Mouse (Mus musculus): ENCODE data around the gene Nat8f4.
"Not testable (repeated sequence)": the region's sequence is repeated elsewhere in the genome, so short reads cannot be mapped to it uniquely, and the experiment has no call there.

Nat8f4 gene

DNA sequence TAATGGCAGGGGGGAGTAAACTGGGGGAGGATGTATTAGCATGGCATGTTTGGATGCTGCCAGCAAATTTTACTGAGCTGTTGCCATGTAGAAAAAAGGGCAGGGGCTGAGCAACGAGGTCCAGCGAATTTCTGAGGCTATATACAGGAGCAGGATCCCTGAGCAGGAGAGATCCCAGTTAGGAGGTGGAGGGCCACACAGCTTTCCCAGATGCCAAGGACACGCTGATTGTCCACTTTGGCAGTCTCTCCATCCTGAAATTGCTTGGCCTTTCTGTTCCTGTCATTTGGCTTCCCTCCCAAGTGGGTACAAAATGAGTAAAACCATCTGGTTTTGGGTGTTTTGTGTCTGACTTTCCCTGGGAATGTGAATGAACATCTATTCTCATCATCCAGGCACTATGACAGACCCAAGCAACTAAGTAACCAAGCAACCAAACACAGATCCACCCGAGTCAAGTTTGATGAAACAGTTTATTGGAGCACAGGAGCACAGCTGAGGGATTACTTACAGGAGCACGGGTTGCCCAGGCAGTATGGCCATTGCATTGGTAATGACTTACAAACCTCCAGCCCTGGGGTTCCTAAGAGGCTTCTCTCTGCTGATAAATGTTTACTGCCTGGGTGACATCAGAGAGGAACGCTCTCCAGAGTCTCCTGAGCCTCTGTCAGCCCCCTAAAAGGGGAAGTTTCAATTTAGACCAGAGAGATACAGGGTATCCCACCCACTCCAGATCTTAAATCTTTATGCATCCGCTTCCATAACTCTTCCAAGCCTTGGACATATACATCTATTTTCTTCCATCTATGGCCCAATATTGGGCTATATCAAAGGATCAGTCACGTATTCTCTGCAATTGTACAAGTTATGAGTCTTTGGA lies 5.8 kb downstream of the Nat8f4 start:
- DNase-seq: not testable (repeated sequence)

DNA sequence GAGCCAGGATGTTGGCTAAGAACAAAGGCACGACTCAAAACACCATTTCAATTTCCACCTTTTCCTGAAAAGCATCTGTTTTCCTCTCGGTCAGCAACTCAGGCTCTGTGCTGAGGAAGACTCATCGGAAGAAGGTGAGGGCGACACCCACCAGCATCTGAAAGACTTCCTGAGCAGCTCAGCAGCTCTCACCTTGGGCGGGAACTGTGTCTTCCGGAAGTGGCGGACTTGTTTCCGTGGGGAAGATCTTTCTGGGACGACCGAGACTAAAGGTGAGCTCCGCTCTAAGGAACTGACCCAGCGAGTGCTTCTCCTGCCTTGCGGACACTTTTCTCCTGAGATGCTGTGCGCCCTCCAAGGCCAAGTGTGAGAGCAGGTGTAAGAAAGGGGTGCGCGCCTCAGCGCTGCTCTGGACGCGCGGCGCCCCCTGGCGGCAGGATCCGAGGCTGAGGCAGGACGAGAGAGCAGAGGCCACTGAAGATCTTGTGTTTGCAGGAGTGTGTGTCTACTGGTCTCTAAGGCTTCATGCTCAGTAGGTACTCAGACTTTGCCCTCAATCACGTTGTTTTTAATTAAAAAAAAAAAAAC lies 9.5 kb downstream of the Nat8f4 start:
- DNase-seq: peak; percentile 20 to 53

DNA sequence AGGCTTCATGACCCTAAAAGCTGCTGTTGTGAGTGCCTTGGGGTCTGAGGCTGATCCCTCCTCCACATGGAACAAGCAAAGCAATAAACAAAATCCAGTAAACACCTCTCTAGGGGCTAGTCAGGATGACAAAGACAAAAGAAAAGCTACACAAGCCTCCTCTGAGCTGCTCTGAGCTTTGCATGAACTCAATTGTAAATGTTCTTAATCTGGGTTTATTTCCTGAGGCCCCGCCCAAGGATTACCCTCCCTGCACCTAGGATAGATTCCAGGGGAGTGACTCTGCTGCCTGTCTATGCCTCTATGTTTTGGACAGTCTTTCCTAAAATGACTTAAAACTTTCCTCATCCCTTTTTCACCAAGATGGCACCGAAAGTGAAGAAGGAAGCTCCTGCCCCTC lies 15.7 kb downstream of the Nat8f4 start:
- DNase-seq: no peak

DNA sequence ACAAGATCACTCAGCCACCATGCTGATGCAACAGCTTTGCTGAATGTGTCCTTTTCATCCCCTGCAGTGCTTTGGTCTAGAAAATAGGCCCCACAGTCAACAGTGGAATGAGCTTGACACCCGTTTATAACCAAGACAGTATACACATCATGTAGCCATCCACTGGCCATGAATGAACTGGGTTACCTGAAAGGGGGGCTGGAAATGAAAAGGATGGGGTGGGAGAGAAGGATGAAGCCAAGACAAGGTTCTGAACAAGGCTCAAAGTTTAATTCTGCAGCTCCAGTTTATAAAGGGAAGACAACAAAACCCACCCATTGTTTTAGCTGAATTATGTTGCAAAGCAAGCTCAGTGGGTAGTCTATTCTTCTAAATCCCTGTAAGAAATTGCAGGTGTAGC lies 20.4 kb downstream of the Nat8f4 start:
- DNase-seq: no peak

DNA sequence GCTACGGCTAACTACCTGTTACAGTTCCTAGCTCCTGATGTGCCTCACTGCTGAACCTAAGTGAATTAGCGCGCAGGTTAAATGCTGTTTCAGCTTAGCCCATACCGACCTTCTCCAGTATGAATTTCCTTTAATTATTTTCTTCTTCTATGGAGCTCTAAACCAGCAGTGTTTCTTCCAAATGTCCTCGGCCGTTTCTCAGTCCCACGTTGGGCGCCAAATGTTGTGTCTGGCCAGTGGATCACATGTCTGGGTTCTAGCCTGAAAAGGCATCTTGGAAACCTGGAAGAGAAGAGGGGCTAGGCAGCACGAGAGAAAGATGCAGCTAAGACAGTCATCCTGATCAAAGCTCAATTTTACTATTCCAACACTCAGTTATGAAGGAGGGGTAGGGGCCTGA lies 21.4 kb downstream of the Nat8f4 start:
- DNase-seq: not testable (repeated sequence)

DNA sequence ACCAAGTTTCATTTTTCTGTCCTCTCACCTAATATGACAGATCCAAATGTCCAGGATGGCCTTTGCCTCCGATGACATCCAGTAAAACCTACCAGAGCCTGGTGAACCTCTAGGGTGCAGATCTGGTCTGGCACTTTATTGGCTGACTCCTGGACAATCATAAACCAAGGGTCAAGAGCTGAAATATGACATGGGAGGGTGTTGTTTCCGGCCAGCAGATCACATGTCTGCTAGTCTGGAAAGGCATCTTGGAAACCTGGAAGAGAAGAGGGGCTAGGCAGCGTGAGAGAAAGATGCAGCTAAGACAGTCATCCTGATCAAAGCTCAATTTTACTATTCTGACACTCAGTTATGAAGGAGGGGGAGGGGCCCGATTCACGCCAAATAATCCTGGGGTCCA lies 35.7 kb downstream of the Nat8f4 start, which contains the start of gene Nat8f2:
TSS of gene Nat8f2 (minus strand) at position 153 of the 400 bp plus-strand sequence.
- DNase-seq: peak; percentile 75 to 84

DNA sequence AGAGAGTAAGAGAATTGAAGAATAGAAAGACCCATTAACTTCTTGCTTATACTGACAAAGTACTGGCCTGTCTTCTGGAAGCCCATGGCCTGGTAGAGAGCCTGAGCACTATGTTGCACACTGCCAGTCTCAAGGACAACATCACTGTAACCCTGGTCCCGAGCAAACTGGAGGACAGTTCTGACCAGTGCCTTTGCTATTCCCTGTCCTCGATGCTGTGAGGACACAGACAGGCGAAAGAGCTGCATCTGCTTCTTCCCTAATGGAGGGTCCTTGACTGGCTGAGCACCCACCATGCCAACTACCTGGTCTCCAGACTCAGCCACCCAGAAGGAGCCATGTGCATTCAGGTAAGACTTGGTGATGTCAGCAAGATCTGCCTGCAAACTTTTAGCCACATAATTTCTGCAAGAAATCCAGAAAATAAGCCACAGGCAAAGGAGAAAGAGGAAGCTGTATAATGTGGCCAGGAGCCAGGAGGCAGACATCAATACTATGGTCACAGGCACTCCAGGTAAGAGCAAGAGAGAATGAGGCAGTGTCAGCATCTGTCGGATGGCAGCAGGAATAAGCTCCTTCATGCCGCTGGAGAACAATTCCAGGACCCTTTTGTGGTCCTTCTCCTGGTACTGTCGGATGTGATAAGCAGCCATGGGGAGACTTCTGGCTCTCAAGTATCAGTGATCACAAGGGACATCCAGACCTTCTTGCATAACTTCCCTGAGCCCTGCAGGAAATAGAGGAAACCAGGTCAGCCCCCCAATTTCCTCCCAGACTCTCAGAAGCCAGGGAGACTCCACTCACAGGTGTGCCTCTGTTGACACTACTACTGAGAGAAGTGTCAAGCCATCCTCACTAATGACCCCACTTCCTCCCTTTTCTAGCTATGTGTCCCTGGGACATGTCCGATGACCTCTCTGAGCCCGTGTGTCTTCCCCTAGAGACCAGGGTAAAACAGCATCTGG lies 36.7 kb downstream of the Nat8f4 start:
- peak; percentile 30 to 32 for DNase-seq

DNA sequence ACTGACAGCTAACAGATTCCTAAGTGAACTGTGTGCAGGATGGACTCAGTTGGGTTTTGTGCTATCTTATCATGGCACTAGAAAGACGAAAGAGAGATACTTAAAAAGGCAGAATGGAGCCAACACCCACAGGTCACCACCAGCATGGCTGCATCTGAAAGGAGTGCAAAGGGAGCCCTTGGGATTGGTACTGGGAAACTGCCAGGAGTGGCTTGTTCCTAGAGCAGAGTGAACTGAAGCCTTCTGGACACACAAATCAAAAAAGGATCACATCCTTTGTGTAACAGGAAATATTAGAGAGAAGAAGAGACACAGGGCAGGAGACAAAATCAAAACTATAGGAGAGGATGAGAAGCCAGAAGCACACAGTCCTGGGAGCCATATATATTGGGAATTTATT lies 37.7 kb downstream of the Nat8f4 start:
- DNase-seq: not testable (repeated sequence)

DNA sequence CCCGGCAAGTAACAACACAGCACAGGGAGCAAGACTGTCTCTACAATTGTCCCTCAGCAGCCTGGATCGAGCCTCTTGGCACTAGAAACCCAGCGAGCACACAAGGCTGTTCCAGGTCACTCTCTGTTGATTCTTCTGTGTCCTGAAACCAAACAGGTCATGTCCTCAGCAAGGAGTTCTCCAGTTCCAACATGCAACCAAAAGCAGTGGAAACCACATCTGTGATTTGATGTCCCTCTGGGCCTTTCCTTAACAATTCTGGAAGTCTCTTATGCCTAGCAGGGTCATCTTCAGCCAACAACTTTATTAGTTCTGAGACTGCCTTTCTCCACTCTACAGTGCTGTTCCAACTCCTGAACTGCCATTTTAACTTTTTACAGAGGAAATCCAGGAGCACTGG lies 38.5 kb downstream of the Nat8f4 start:
- not testable (repeated sequence) for DNase-seq

DNA sequence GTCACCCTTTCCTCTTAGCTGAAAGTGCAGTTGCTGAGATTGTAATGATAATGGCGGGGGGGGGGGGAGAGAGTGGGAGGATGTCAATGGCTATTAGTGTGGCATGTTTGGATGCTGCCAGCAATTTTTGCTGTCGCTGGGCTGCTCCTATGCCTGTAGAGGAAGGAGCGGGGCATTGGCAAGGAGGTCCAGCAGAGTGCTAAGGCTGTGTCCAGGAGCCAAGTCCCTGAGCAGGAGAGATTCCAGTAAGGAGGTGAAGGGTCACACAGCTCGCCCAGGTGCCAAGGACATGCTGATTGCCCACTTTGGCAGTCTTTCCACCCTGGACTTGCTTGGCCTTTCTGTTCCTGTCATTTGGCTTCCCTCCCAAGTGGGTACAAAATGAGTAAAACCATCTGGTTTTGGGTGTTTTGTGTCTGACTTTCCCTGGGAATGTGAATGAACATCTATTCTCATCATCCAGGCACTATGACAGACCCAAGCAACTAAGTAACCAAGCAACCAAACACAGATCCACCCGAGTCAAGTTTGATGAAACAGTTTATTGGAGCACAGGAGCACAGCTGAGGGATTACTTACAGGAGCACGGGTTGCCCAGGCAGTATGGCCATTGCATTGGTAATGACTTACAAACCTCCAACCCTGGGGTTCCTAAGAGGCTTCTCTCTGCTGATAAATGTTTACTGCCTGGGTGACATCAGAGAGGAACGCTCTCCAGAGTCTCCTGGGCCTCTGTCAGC lies 39.6 kb downstream of the Nat8f4 start:
- DNase-seq: peak; percentile 62 to 77

DNA sequence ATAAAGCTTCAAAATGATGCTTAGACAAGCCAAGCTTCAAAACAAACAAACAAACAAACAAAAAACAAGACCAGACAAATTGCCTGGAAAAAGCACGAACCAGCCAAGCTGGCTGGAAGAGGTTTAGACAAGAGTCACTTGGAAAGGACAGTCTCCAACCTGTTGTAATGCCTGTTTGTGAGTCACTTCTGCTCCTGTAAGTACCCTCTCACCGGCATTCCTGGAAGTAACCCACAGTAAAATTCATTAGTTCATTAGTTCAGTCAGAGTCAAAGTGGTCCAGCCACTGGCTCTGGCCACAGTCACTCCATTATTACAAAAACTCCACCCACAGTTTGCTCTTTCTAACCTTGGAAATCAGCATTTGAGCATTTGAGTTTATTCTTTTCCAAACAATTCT lies 40.8 kb downstream of the Nat8f4 start:
- DNase-seq: no peak

DNA sequence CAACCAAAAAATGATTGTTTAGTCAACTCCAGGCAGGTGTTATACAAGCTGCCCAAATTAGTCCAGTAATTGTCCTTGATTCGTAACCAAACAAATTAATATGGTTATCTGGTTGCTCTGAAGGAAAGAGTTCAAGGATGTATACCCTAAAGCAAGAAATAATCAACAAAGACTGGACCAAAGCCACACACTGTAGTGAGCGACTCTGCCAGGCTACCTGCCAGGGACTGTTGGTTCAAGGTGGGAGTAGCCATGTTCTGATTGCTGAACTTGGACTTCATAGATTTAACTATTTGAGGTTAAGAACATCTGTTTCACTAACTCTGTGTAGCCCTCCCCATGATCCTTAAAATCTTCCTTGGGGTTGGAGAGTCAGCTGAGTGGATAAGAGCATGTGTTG lies 41.5 kb downstream of the Nat8f4 start:
- no peak for DNase-seq

DNA sequence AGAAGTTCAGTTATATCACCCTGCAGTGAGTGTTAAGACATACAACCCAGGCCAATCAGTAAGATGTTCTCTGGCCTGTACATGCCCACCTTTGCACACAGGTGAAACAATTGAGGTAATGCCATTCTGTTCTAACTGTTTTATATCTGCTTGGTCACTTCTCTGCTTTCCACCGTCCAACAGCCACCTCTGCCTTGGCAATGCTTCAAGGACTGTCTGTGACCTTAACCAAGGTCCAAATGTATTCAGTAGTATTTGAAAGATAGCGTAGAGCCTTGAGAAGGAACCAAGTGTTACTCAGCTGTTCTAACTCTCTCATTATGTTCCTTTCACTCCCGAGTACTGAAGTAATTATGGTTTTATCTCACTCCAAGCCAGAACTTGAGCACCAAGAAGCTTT lies 42.1 kb downstream of the Nat8f4 start:
- peak; percentile 41 to 59 for DNase-seq

DNA sequence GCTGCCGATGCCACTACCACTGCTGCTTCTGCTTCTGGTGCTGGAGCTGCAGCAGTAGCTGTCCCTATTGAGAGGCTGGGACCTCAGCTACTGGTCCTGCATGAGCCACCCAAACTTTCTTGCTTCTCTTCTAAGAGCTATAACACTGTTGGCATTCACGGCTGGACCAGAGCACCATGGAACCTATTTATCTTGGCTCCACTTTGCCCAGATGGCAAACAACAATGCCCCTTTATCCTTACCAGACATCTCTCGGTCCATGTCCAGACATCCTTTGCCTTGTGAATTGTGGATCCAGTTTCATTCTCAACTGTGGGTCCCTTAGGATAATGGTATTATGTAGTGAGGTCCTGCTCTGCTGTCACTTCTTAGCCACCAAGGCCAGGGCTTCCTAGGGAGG lies 43.4 kb downstream of the Nat8f4 start:
- DNase-seq: peak in 1 of 2 experiments; percentile 25

DNA sequence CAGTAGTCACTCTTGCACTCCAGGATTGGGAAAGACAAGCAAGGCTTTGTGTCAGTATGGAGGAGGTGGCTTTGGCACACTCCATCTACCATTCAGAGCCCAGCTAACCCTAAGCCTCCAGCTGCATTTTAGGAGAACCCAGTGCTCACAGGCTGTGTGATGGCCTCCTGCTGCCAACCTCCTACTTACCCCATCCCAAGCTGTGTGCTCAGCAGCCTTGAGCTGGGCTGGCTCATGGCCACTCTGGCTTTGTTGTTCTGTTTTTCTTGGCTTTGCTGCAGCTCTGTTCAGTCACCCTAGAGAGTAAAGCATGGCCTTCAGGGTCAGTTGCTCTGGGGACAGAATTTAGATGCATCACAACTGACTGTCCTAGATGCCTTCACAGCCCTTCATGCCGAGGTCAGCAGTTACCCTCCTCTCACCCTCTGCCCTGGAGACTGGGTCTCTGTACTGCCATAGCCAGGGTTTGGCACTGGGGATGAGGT lies 48.4 kb downstream of the Nat8f4 start:
- DNase-seq: peak; percentile 76 to 82

DNA sequence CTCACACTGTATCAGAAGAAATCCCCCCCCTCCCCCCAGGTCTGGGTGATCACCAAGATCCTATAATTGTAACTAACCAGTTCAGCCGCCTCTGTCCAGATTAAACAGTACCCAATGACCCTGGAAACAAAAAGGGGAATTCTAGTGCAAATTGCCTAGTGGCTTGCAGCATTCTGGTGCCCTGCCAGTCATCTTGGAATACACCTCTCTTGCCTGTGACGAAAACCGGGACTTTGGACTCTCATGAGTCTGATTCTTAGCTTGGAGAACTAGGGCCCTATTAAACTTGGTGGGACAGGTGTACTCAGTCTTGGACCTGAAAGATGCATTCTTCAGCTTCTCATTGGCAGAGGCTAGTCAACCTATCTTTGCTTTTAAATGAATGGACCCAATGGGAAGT lies 51.2 kb downstream of the Nat8f4 start:
- DNase-seq: peak; percentile 70 to 78

DNA sequence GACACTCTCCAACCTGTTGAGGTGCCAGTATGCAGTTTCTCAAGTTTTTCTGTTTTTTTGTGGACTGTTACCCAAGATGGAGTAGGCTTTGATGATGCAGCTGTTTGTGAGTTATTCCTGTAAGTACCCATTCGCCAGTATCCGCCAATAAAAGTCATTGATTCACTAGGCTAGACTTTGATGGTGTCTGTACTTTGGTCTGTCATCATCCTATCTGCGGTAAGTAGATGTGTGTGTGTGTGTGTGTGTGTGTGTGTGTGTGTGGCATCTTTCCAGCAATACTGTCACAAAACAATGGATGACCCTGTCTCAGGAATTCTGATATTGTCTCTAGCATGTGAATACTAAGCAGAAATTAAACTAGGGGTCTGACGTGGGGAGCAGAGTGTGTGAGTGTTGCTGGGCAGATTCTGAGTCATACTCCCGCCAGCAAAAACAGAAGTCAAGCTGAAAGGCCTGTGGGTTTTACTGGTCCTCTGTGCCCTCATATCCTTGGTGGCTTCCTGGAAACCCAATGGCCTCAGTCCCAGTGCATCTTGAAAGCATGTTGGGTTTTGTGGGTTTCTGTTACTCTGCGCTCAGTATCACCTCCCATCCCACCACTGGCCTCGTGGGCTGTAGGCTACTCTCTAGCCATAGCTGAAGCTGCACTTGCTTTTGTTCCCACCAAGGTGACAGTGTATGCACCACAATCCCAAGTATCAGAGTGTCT lies 53.5 kb downstream of the Nat8f4 start:
- no peak for DNase-seq

DNA sequence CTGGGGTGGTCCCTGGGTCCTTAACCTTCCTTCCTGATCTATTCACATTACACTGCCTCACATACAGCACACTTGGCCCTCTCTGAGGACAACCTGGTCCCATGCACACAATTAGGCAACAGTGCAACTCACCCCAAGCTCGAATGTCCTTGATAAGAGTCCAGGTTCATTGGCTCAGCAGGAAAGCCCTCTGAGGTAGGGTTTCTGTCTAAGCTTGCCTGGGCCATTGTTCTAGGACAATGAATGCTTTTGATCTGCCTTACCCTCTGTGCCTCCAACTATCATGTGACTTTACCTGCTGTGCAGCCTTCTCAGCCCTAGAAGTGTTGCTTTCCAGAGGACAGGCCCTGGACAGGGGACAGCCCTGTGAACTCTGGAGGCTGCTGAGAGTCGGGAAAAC lies 55.4 kb downstream of the Nat8f4 start:
- no peak for DNase-seq
